Mouse (Mus musculus): ENCODE measurements at regions not wholly inside any gene's neighbourhood (a gene's known extent, or its start where the extent isn't known, plus 50 kb on each side); places are given as distances from the start of the nearest gene placed in this dataset.

DNA sequence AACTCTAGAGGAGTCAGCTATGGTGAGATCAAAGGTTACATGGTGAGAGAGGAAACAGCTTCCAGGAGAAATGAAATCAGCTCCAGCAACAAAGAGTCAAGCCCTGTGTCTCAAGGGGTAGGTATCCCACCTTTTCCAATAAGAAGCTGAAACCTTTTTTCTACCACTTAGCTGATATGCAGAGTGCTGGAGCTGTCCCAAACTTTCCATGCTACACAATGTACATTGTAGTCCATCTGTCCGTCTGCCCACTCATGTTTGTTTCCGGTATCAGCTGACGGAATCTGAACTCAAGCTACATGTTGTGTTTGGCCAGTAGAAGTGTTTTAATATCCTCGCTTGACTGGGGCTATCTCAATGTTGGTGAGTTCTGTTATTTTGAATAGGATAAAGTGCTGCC, 83.6 kb upstream of the Ngf start:
- no peak for DNase-seq (ENCODE audit: low spot score)

DNA sequence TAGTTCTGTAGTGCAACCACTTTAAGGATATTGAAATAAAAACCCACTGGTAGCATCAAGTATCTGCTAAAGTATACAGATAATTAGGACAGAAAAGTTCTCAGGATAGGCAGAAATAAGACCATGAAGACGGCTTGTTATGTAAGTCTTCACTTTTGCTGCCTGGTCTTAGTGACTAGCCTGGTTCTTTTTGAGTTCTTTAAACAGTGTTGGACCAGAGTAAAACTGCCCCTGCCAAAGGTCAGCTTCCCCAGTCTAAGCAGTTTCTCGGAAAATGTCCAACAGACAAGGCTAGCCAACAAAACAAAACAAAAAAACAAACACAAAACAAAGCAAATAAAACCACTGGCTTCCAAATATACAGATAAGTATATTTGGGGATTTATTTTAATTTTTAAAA, 85.1 kb upstream of the Ngf start:
- DNase-seq (ENCODE audit: low spot score): no peak

DNA sequence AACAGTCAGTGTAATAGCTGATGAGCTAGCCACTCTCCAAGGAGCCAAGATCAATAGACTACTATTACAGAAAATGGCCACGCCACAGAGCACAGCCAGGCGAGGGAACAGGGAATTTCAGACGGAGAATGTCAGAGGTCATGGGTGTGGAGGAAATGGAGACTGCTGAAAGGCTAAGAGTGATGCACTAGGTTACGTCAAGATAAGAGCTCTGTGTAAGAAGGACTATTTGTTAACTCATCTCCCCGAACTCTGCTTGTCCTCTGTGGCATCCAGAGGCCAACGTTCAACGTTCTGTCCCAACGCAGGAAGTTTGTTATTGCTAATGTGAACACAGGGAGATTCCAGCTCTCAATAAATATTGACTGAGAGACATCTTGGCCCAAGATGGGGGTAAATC, 86.0 kb upstream of the Ngf start:
- no peak for DNase-seq (ENCODE audit: low spot score)

DNA sequence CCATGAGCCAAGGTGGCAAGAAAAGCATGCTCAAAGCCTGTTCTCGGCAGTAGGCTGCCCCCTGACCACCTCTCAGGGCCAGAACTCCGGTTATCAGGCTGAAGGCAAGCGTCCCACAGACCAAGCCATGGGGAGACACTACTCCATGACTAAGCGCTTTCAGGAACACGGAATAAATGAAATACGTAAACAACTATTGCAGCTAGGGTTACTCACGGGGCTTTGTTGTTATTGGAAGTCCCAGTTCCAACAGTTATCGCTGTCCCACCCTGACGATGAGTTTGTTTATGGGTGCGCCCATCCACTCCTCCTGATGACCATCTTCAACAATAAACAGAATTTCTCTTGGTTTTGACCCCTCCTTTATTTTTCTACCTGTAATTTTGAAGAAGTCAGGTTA, 88.0 kb upstream of the Ngf start:
- no peak for DNase-seq (ENCODE audit: low spot score)

- DNase-seq (ENCODE audit: low spot score): no peak
Observed at GRCm38 (mm10) chr3:102374381-102375060, 95.2 kb upstream of the Ngf start.

GRCm38 (mm10) chr3:102372205-102372899, 97.4 kb upstream of the Ngf start:
- DNase-seq (ENCODE audit: low spot score): no peak

DNA sequence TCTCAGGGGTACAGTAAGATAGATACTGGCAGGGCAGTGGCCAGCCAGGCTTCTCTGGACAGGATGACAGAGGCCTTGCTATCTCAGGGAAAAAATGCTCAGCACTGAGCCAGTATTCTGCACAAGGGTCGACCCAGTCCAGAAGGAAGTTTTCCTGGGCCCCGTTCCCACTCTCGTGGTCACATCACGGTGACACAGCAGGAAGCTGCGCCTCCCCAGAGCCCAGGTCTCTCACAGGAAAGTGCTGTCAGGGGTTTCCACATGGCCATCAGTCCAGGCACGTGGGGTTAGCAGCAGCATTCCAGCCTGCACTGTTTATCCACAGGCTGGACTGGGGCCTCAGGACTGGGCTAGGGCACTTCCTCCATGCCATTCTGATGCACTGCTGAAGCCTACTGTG, 103.5 kb upstream of the Ngf start:
- no peak for DNase-seq (ENCODE audit: low spot score)

DNA sequence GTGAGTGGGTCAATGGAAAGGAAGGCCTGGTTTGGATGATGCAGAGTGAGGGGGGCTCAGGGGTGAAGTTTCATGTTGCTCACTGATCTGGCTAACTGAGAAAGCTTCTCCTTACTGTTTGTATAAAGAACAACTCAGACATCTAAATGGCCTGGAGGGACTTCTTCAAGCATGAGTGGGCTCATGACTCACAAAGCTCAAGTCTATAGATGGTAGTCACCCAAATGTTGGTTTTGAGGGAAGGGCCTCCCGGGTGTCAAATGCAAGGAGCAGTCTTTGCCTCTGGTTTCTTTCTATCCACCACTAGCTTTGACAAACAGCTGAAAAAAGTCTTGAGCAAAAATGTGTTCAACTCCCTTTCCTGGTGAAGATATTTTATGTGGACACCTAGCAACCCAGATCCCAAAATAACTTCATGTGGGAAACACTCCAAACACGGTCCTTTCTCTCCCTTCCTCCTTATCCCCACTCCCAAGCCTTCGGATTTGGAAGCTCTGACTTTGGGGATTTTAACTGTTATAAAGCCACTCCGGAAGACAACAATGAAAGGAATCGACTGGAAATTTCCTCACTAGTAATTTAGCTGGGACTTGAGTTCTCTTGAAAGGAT, 105.3 kb upstream of the Ngf start:
- DNase-seq (ENCODE audit: low spot score): no peak

DNA sequence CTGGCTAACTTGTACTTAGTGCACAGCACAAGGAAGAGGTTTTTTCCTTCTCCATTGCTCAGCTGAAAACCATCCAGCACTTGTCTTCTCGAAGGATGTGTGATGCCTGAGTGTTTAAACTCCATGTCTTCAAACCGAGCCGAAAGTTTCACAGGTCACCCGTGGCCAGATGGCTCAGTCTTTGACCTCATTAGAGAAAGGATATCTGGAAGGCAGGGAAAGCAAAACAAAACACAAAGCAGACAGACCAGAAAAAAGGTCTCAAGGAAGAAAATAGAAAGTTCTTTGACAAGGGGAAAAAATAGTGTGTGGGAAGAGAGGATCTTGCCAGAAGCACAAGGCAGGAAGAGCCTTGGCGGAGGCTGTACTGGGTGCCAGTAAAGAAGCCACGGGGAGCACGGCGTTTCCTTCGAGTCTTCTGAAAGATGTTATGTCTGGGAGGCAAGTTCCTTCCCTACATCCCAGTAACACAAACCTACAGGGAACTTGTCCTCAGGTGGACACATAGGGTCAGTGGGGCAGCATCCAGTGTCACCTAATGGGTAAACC, 108.9 kb upstream of the Ngf start:
- DNase-seq (ENCODE audit: low spot score): no peak

- DNase-seq (ENCODE audit: low spot score): no peak
Observed at GRCm38 (mm10) chr3:102358801-102359200, 110.9 kb upstream of the Ngf start.

GRCm38 (mm10) chr3:102357062-102357610, 112.6 kb upstream of the Ngf start:
- DNase-seq (ENCODE audit: low spot score): no peak

DNA sequence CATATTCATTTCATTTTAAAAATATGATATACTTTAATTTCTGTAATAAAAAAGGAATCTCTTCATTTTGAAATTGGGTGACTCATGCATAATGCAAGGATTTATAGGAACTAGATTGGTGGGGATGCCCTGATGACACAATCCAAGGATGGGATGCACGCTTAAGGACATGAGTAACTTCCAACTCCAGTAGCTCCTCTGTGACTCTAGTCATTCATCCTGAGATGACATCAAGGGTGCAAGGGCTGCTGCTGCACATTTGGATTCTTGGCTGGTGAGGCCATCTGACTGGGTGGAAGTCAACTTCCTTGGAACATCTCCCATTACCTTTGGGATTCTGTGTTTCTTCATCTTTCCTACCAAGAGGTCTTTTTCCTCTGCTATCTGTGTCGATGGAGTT, 114.4 kb upstream of the Ngf start:
- no peak for DNase-seq (ENCODE audit: low spot score)

DNA sequence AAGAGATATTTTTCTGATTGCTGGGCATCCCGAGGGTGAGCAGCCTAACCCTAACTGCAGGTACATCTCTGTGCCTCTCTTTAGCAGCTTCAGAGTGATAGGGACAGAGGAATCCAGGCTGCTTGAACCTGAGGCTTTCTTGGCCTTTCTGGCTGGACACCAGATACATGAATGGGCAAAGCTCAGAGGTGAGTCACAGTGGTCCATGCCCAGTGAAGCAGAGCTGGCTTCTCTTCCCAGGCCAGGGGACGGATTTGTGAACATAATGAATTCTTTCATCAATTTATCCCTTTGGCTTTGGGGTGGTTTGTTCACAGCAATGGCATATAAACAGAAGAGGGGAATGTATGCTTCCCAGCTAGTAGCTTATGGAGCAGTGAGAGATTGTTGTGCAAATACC, 114.9 kb upstream of the Ngf start:
- DNase-seq (ENCODE audit: low spot score): no peak

GRCm38 (mm10) chr3:102353277-102353900, 116.3 kb upstream of the Ngf start:
- DNase-seq (ENCODE audit: low spot score): peak; percentile 82

DNA sequence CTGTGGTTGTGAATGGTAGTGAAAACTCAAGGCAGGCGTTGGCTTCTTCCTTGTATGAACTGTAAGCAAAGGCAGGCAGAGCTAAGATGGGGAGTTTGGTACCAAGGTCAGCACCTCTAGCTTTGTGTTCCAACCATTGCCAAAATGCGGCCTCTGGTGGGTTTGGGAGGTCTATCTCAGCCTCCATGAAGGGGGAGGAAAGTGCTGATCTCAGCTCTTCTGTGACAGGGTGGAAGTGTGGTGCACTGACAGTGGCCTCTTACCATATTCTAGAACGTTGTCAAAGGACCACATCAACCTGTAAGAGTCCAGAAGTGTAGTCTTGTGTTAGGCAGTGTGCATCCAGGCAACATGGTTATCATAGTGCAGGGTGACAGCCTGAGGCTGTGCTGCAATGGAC, 123.6 kb upstream of the Ngf start:
- DNase-seq (ENCODE audit: low spot score): no peak

GRCm38 (mm10) chr3:102345291-102345690, 124.4 kb upstream of the Ngf start:
- DNase-seq (ENCODE audit: low spot score): no peak

- DNase-seq (ENCODE audit: low spot score): peak; percentile 28
Observed at GRCm38 (mm10) chr3:102340731-102341130, 129.0 kb upstream of the Ngf start.

GRCm38 (mm10) chr3:102337881-102338280, 131.8 kb upstream of the Ngf start:
- DNase-seq (ENCODE audit: low spot score): no peak

GRCm38 (mm10) chr3:102336184-102336583, 131.7 kb upstream of the Vangl1 start:
- DNase-seq (ENCODE audit: low spot score): no peak

DNA sequence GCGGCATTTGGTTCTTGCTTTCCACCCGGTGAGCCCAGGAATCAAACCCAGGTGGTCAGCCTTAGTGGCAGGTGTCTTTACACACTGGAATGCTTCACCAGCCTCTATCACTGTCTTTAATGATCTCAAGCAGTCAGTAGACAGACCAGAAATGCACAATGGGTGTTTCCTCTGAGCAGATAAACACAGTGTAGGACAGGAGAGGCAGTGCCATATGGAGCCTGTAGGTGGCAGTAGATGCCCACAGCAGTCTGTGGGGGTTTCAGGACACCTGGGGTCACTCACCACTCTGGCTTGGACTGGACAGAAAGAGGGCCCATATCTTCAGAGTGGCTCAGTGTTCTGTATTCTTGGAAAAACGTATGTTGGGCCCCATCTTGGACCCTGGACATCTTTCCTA, 130.7 kb upstream of the Vangl1 start:
- DNase-seq (ENCODE audit: low spot score): peak; percentile 77

DNA sequence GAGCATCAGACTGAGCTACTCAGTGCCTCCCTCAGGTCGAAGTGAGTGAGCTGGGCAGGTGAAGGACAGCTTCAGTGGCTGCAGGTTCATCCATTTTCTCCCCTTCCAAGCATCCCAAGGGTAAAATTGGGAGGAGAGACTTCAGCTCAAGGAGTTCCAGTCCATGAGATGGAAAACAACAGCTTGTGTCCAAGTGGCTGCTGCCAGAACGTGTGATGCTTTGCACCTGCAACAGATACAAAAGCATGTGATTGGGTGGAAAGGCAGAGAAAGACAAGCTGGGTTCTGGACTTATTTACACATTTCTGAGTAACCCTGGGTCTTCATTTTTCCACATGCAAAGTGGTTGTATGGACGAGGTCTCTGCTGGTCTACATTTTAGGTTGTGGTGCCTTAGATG, 127.7 kb upstream of the Vangl1 start:
- DNase-seq (ENCODE audit: low spot score): no peak

DNA sequence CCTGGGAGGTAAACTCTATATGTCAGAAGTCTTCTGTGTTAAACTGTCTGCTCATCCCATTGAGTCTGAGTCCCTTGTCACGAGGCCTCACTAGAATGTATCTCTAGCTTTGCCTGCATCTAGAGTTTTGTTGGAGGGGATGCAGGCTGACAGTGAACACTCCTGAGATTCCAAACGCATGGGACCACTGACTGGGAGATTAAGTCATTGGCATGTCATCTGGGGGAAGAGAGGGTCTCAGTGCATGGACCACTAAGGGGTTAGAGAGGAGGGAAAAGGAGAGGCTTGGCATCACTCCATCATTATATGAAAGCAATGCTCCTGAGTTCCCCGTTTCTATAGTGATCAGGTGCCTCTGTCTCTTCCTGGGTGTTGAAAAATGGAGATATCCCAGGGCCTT, 114.8 kb upstream of the Vangl1 start:
- DNase-seq (ENCODE audit: low spot score): no peak

DNA sequence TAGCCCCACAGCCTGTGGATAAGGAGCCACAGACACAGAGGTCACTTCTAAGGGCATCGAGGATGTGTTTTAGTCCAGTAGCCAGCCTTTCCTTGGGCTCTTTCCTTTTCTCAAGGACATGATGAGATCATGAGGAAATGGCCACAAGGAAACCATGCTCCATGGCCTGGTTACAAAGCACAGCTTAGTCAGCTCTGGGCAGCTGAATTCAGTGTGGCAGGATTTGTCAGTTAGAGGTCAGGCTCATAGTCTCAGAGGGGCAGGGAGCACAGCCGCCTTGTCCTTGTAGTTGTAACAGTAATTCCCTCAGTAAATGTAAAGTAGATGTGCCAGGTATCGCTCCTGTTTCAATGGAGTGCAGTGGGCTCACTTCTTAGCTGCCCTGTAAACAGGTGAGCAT, 111.7 kb upstream of the Vangl1 start:
- DNase-seq (ENCODE audit: low spot score): no peak
